Mouse (Mus musculus): ENCODE data around the gene Dpp7.

Gene Dpp7

DNA sequence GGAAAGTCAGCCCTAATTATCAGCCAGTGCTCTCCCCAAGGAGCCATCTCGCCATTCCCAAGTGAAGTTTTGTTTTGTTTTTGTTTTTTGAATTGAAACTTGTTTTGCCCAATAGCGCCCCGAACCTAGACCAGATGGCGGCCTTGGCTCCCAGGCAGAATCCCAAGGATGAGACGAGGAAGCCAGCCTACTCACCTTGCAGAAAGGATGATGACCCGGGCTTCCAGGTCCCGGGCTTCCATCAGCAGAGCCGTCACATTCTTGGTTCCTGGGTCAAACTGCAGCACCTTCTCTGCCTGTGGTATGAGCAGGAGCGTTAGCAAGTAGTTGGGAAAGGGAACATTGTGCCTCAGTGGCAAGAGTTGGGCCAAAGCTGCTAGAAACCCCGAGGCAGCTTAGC is 46.0 kb downstream of the Dpp7 start:
- DNase-seq, result no peak

DNA sequence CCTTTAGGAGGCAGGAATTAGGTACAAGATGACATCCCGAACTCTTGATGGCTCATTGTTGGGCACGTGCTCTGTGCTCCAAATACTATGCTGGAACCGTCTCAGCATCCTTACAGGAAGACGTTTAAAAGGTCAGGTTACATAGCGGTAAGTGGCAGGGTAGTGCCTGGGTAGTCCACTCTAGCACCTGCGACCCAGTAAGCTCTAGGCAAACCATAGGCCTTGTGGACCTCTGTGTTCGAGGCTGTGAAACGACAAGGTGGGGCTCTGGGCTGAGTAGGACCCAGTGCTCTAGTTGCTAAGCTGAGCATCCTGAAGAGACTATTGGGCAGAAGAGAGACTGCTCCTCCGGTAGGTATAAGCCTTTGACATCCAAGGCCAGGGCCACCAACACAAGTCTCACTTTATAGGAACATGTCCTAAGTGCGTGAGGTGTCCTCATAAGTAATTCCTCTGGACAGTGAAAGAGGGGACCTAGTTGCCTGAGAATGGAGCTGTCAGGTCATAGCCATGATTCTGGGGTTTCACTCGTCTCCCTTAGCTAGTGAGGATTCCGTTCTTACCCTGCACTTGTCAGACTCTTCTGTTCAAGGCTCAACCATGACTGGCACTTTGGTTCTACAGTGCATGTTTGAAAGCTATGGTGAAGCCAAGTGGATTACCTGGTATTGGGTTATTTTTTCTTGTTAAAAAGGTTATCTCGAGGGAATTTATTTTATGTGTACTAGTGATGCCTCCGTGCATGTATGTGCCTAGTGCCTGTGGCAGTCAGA is 50.4 kb downstream of the Dpp7 start:
- no peak for DNase-seq

DNA sequence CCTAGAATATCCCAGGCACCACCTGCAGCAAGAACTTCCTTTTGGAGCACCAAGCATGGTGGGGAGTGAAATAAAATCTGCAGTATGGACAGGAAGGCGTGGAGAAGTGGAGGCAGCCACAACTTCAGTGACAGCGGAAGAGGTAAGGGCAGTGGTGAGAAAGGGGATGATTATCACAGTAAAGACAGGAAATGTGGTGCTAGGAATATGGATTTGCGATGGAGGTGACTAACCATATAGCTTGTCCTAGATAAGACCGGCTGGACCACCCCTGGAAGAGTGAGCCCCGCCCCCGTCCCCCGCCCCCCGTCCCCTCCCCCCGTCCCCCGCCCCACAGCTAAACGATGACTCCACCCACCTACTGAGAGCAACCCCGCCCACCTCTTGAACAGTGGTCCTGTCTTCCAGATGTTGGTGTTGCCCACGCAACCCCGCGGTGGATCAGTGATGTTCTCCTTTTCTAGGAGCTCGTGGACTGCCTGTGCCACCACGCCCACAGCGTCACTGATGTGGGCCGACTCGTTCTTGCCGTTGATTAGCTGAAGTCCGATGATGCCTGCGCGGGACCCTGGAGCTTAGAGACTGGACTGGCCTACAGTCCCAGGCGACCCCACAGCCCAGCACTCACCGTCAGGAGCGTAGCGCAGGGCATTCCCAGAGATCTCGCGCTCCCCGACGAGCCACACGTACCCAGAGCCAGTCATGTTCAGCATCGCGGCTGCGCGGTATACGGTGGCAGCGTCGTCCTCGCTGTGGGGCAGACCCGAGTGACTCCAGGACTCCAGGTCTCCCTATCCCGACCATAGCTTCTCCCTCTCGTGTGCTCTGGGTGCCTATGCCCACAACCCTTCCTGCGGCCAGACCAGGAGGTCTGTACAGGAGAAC is 51.3 kb downstream of the Dpp7 start:
- DNase-seq, result no peak

DNA sequence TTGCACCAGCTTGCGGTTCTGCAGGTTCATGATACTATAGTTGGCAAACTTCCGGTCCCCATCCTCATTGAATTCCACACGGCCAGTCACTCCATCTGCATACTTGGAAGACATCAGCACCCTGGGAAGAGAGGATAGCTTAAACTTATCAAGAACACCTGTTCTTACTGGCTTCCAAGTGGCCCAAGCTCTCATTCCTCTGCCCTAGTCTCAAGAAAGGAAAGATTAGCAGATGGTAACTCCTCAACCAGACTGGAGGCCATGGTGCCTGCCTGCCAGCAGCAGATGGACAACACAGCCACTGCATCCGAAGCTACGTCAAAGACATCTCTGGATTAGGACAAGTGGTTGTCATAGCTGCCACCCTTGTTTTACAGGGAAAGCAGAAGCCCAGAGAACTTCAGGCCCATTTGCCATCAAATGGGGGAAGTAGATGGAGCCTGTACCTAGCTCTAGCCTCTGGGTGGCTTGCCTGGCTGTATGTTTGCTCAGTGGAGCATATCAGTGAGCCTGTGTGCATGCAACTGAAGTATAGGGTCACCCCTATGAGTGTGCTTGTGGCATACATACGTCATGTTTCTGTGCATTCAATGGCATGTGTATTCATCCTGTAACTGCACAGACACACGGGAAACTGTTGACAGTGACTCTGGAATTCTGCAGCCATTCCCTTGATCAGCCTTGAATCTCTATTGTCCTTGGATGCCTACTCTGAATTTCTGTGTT is 52.1 kb downstream of the Dpp7 start:
- no peak for DNase-seq

DNA sequence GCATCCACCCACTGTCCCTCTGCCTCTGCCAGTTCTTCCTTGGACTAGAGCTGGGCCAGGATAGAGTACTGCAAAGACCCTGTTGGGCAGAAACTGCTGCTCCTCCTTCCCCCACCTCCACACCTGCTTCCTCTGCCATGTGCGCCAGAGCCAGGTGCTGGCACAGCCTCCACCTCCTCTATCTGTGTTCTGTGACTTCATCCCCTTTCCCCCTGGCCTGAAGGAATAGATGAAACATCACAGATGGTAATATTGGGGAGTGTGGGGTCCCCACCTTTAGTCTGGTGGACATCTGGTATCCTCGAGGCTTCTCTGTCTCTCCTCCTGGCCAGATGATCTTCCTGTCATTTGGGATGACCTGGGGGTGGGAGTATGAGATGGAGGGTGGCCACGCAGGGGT is 52.7 kb downstream of the Dpp7 start:
- no peak for DNase-seq

Data from thymus, adult 18-20 months (tissue).